Mouse (Mus musculus): ENCODE results near the gene Zfp750. TPM values are rescaled to one million over a fixed set of nuclear protein-coding genes. Genes with fewer than 3 reads are reported as not detected.

Zfp750 gene
- polyA plus RNA-seq, 1 experiment from 2014 or later: 9.1 TPM

- Histone ChIP-seq H3K4me2 (no peak overlapping the region), H3K9me3 (no peaks in the 10 kb centered on the region), H3K27me3 (no peaks in the 10 kb centered on the region), H3K9ac (no peak overlapping the region), H3K36me3 (peaks cover 12% of the 10 kb centered on the region), H3K4me1 (0 out of 2 replicates have a peak, but pooled peaks cover 1% of the 10 kb centered on the region), H3K4me3 (no peak overlapping the region), H3K27ac (no peak overlapping the region)
- ATAC-seq (ENCODE audit: insufficient number of reproducible peaks, insufficient read depth, low FRiP score, low TSS enrichment, low read depth): no peak
- 74% methylated on average over 9 of the region's 9 CpGs for WGBS
Observed at GRCm38 (mm10) chr11:121510512-121511246, 8.5 kb downstream of the Zfp750 start.

- peaks cover 27% of the 10 kb centered on the region for H3K36me3 ChIP-seq
- H3K4me1 ChIP-seq: no peaks in the 10 kb centered on the region
- H3K9ac ChIP-seq: no peak overlapping the region
- H3K4me2 ChIP-seq: no peak overlapping the region
- WGBS: 87% methylated on average over 4 of the region's 4 CpGs
- H3K4me3 ChIP-seq: no peak overlapping the region
- no peak for ATAC-seq (ENCODE audit: insufficient number of reproducible peaks, insufficient read depth, low FRiP score, low TSS enrichment, low read depth)
- no peaks in the 10 kb centered on the region for H3K27me3 ChIP-seq
- no peaks in the 10 kb centered on the region for H3K9me3 ChIP-seq
- H3K27ac ChIP-seq: no peak overlapping the region
Observed at GRCm38 (mm10) chr11:121508478-121508877, 10.7 kb downstream of the Zfp750 start.

DNA sequence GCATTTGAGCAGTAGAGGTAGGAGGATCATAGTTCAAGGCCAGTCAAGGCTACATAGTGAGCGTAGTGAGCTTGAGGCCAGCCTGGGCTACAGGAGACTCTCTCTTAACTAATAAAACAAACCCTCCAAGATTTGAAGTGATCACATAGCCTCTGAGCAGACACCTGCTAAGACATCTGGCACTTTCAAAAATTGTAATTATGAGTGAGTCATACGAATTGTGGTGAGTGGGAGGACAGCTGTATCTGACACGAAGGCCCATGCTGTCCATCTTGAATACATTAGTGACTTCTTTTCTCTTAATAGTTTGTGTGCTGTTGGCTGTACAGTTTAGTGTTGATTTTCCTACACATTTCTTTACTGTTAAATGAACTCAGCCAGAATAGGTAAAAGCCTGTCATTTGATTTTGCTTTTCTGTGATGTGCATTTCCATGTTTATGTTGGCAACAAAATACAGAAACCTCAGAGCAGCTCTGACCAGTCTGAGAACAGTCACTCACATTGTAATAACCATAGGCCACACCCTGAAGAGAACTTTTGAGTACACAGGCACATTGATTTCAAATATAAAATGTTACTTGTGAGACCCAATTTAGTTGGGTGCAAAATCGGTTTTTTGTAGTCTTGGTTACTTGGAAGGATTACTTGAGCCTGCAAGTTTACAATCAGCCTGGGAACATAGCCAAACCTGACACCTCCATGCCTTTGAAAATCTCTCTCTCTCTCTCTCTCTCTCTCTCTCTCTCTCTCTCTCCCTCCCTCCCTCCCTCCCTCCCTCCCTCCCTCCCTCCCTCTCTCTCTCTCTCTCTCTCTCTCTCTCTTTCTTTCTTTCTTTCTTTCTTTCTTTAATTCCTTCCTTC, 16.9 kb downstream of the Zfp750 start:
- peaks cover 75% of the 10 kb centered on the region for H3K36me3 ChIP-seq
- H3K4me2 ChIP-seq: no peak overlapping the region
- 67% methylated on average over 4 of the region's 4 CpGs for WGBS
- no peak overlapping the region for H3K9ac ChIP-seq
- H3K27me3 ChIP-seq: no peaks in the 10 kb centered on the region
- no peaks in the 10 kb centered on the region for H3K4me1 ChIP-seq
- H3K27ac ChIP-seq: no peak overlapping the region
- no peak overlapping the region for H3K4me3 ChIP-seq
- no peak for ATAC-seq (ENCODE audit: insufficient number of reproducible peaks, insufficient read depth, low FRiP score, low TSS enrichment, low read depth)
- H3K9me3 ChIP-seq: no peaks in the 10 kb centered on the region

DNA sequence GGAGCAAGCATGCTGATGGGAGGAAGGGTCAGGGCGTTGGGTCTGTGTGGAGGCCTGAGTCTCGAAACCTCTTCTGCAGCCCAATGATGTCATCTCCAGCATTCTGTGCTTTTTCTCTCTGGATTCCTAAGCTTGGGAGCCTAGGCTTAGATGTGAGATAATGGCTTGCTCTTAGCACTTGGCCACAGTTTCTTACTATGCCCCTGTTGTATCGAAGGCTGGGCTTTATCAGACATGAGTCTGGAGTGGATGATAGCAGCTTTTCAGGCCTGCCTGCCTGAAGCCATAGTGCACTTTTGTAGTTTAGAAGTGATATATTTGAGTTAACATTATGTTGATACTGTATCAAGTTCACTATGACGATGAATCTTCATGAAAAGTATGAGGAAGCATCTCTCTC, 17.6 kb downstream of the Zfp750 start:
- 90% methylated on average over 4 of the region's 4 CpGs for WGBS
- no peak for ATAC-seq (ENCODE audit: insufficient number of reproducible peaks, insufficient read depth, low FRiP score, low TSS enrichment, low read depth)
- H3K36me3 ChIP-seq: peaks cover 82% of the 10 kb centered on the region

DNA sequence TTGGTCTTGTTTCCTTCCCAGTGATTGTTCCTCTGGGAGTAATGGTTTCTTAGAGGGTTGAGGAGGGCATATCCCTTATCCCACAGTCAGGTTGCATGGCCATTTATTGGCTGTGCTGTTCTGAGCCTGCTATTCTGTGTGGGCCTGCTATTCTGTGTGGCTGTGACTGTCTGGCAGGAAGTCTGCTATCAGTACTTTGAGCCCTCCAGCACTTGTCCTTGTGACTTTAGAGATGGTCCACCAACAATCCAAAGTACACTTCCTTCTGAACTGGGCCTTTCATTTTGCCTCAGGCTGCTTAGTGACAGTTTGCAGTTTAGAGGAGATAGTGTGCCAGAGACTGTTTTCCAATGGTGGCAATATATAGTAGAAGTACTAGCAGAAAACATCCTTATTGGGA, 18.5 kb downstream of the Zfp750 start:
- Histone ChIP-seq H3K4me2 (no peak overlapping the region), H3K9me3 (no peaks in the 10 kb centered on the region), H3K4me3 (no peak overlapping the region), H3K9ac (no peak overlapping the region), H3K4me1 (no peaks in the 10 kb centered on the region), H3K36me3 (peaks cover 74% of the 10 kb centered on the region), H3K27me3 (no peaks in the 10 kb centered on the region), H3K27ac (no peak overlapping the region)
- ATAC-seq (ENCODE audit: insufficient number of reproducible peaks, insufficient read depth, low FRiP score, low TSS enrichment, low read depth): no peak

More for the DNA sequence above, 17.6 kb downstream of the Zfp750 start:
- Histone ChIP-seq H3K4me3 (no peak overlapping the region), H3K27me3 (no peaks in the 10 kb centered on the region), H3K27ac (no peak overlapping the region), H3K9ac (no peak overlapping the region), H3K9me3 (no peaks in the 10 kb centered on the region), H3K4me1 (no peaks in the 10 kb centered on the region), H3K4me2 (no peak overlapping the region)

DNA sequence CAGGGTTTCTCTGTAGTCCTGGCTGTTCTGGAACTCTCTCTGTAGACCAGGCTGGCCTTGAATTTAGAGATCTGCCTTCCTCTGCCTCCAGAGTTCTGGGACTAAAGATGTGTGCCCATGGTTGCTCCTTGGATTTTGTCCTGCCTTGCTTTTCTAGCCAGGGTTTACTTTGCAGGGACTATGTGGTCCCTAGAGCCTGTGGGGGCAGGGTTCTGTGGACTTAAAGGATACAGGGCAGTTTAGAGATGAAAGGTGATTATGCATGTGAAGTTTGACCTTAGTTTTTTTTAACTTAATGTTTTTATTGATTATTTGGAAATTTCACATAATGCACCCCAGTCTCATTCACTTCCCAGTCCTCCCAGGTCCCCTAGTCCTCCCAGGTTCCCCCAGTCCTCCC, 28.5 kb downstream of the Zfp750 start:
- no peaks in the 10 kb centered on the region for H3K4me1 ChIP-seq
- H3K4me2 ChIP-seq: no peak overlapping the region
- no peak for ATAC-seq (ENCODE audit: insufficient number of reproducible peaks, insufficient read depth, low FRiP score, low TSS enrichment, low read depth)
- peaks cover 21% of the 10 kb centered on the region for H3K36me3 ChIP-seq
- H3K27me3 ChIP-seq: no peaks in the 10 kb centered on the region
- no peak overlapping the region for H3K27ac ChIP-seq
- no peaks in the 10 kb centered on the region for H3K9me3 ChIP-seq
- no peak overlapping the region for H3K9ac ChIP-seq
- H3K4me3 ChIP-seq: no peak overlapping the region

DNA sequence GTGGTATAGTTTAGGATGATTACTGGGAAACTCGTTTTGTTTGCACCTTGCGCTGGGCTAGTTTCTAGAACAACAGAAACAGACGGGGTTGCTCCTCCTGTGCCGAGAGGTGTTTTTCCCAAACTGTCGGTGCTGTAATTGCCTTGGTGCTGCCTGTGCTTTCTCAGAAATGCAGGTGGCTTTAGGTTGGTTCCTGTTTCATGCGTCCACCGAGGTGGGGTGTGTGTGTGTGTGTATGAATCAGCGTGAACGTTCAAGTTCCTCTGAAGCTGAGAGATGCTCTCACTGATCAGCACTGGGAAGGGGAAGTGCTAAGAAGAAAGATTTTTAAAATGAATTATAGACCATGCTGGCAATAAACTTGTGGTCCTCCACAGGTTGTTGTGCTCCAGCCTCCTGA, 33.3 kb downstream of the Zfp750 start:
- no peak for ATAC-seq (ENCODE audit: insufficient number of reproducible peaks, insufficient read depth, low FRiP score, low TSS enrichment, low read depth)
- Histone ChIP-seq H3K9ac (no peak overlapping the region), H3K27ac (no peak overlapping the region), H3K9me3 (no peaks in the 10 kb centered on the region), H3K4me3 (no peak overlapping the region), H3K4me1 (no peaks in the 10 kb centered on the region), H3K27me3 (no peaks in the 10 kb centered on the region), H3K4me2 (no peak overlapping the region), H3K36me3 (peaks cover 9% of the 10 kb centered on the region)
- 81% methylated on average over 9 of the region's 9 CpGs for WGBS

GRCm38 (mm10) chr11:121481129-121481528, 38.0 kb downstream of the Zfp750 start:
- 84% methylated on average over 2 of the region's 2 CpGs for WGBS
- ATAC-seq (ENCODE audit: insufficient number of reproducible peaks, insufficient read depth, low FRiP score, low TSS enrichment, low read depth): no peak
- H3K27ac ChIP-seq: no peak overlapping the region

DNA sequence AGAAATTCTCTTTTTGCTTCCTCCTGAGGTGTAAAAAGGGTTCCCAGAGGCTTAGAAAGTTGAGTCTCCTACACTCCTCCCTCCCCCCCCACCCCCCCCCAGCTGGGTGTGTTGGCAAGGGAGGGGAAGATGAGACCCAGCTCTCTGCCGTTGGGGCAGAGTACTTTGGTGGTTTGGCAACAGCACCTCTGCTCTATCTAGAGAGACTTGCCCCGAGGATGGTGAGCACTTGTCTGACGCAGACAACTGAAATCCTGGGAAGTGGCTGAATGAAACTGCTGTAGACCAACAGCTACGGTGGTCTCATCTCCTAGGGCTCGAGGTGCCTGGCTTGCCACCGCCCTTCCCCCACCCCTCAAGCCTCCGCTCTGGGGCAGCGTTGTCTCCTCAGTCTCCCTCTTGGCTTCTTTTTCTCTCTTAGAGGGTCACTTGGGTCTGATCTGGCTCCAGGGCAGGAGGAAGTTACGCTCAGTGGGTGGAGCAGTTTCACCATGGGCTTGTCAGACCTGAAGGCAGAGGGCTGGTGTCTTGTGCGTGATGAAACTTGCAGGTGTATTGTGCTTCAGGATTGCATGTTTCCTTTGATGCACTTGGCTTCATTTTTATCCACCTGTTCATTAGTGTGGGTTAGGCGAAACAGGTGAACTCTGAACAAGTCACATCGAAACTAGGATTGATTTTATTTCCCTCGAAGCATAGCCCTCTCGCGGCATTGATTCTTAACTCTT, 39.5 kb downstream of the Zfp750 start:
- no peak for ATAC-seq (ENCODE audit: insufficient number of reproducible peaks, insufficient read depth, low FRiP score, low TSS enrichment, low read depth)
- Histone ChIP-seq H3K4me2 (no peak overlapping the region), H3K27ac (peak overlapping the region; percentile 23; the same call in 1 of the 2 replicates), H3K36me3 (peaks cover 27% of the 10 kb centered on the region), H3K4me1 (no peaks in the 10 kb centered on the region), H3K4me3 (no peak overlapping the region), H3K9me3 (no peaks in the 10 kb centered on the region), H3K27me3 (no peaks in the 10 kb centered on the region), H3K9ac (no peak overlapping the region)
- WGBS: 77% methylated on average over 15 of the region's 15 CpGs

More at GRCm38 (mm10) chr11:121481129-121481528, 38.0 kb downstream of the Zfp750 start:
- Histone ChIP-seq H3K36me3 (peaks cover 20% of the 10 kb centered on the region), H3K27me3 (no peaks in the 10 kb centered on the region), H3K9ac (no peak overlapping the region), H3K4me3 (no peak overlapping the region), H3K4me2 (no peak overlapping the region), H3K9me3 (no peaks in the 10 kb centered on the region), H3K4me1 (no peaks in the 10 kb centered on the region)

- 30% methylated on average over 9 of the region's 9 CpGs for WGBS
- ATAC-seq (ENCODE audit: insufficient number of reproducible peaks, insufficient read depth, low FRiP score, low TSS enrichment, low read depth): no peak
- Histone ChIP-seq H3K27me3 (no peaks in the 10 kb centered on the region), H3K4me2 (no peak overlapping the region), H3K9me3 (no peaks in the 10 kb centered on the region), H3K9ac (no peak overlapping the region), H3K4me1 (no peaks in the 10 kb centered on the region), H3K27ac (no peak overlapping the region), H3K4me3 (no peak overlapping the region), H3K36me3 (peaks cover 27% of the 10 kb centered on the region)
Observed at GRCm38 (mm10) chr11:121475699-121476415, 43.3 kb downstream of the Zfp750 start.

- no peaks in the 10 kb centered on the region for H3K4me1 ChIP-seq
- H3K4me2 ChIP-seq: no peak overlapping the region
- H3K4me3 ChIP-seq: no peak overlapping the region
- no peak overlapping the region for H3K27ac ChIP-seq
- peaks cover 24% of the 10 kb centered on the region for H3K36me3 ChIP-seq
- 75% methylated on average over 3 of the region's 3 CpGs for WGBS
- H3K9me3 ChIP-seq: no peaks in the 10 kb centered on the region
- H3K9ac ChIP-seq: no peak overlapping the region
- no peak for ATAC-seq (ENCODE audit: insufficient number of reproducible peaks, insufficient read depth, low FRiP score, low TSS enrichment, low read depth)
- no peaks in the 10 kb centered on the region for H3K27me3 ChIP-seq
Observed at GRCm38 (mm10) chr11:121474831-121475230, 44.3 kb downstream of the Zfp750 start.

Measured in embryonic facial prominence, embryonic 13.5 days (tissue).